Mouse (Mus musculus) kidney, embryonic 15.5 days (tissue): ENCODE measurements around the gene Robo4. TPM values are rescaled to one million over a fixed set of nuclear protein-coding genes. Genes with fewer than 3 reads are reported as not detected.
A peak's percentile ranks its signal among the peaks of the same experiment; 100 is the strongest.

ENCODE experiments used
- ATAC-seq: fragments of 200-750 bp; cut with Nextera tagmentation; replicated peaks from 2 replicates; pipeline ENCODE4 v1.8.0; 2017; ENCODE audit warnings: moderate TSS enrichment; ENCODE audit not compliant: low FRiP score
- H3K27ac ChIP-seq: fragments of 300-500 bp; sonication (generic); 2 replicates; pipeline ENCODE4 v1.5.1; 2015; ENCODE audit warnings: mild to moderate bottlenecking, inconsistent platforms
- H3K27me3 ChIP-seq: fragments of 300-500 bp; sonication (generic); 2 replicates; pipeline ENCODE4 v1.6.1; 2015; ENCODE audit warnings: inconsistent platforms
- H3K36me3 ChIP-seq: fragments of 300-500 bp; sonication (generic); 2 replicates; pipeline ENCODE4 v1.6.1; 2015; ENCODE audit warnings: inconsistent platforms
- H3K4me1 ChIP-seq: fragments of 300-500 bp; sonication (generic); 2 replicates; pipeline ENCODE4 v1.6.1; 2015; ENCODE audit warnings: inconsistent platforms
- H3K4me2 ChIP-seq: fragments of 300-500 bp; sonication (generic); 2 replicates; pipeline ENCODE4 v1.6.1; 2015; ENCODE audit warnings: moderate library complexity, mild to moderate bottlenecking, inconsistent platforms
- H3K4me3 ChIP-seq: fragments of 300-500 bp; sonication (generic); replicated peaks from 2 replicates; pipeline ENCODE4 v1.5.1; 2015; ENCODE audit warnings: mild to moderate bottlenecking, inconsistent platforms
- H3K9ac ChIP-seq: fragments of 300-500 bp; sonication (generic); 2 replicates; pipeline ENCODE4 v1.6.1; 2015; ENCODE audit warnings: mild to moderate bottlenecking, inconsistent platforms
- H3K9me3 ChIP-seq: fragments of 300-500 bp; sonication (generic); replicated peaks from 2 replicates; pipeline ENCODE4 v1.6.1; 2016; ENCODE audit warnings: inconsistent platforms
- WGBS: fragments of 180-500 bp; shearing (Covaris S2); methylation state at CpG from one replicate; pipeline ENCODE4 v1.1.7; 2015; ENCODE audit warnings: mixed read lengths; 5-methylcytosine and 5-hydroxymethylcytosine counted together
- polyA plus RNA-seq: library from polyadenylated mRNA; unstranded; fragments of >200 nt; fragmentation: Nextera tagmentation; extraction: Ambion mirVana; gene quantifications from 2 replicates; pipeline ENCODE4 v1.2.1, GENCODE M21; 2015

Gene Robo4
- polyA plus RNA-seq, 1 experiment from 2014 or later, result 19.6 TPM

GRCm38 (mm10) chr9:37407850-37408502, 6.3 kb downstream of the Robo4 start:
- no peak overlapping the region for H3K9ac ChIP-seq
- peaks cover 20% of the 10 kb centered on the region for H3K27me3 ChIP-seq
- H3K4me1 ChIP-seq, result peaks cover 8% of the 10 kb centered on the region
- H3K36me3 ChIP-seq, result no peaks in the 10 kb centered on the region
- no peak overlapping the region for H3K4me3 ChIP-seq
- H3K9me3 ChIP-seq, result no peaks in the 10 kb centered on the region
- peak overlapping the region; percentile 38 for H3K4me2 ChIP-seq
- no peak overlapping the region for H3K27ac ChIP-seq
- ATAC-seq, result no peak; the same call in 1 of the 2 replicates
- 15% methylated on average over 19 of the region's 19 CpGs for WGBS

- Histone ChIP-seq H3K4me3 (no peak overlapping the region), H3K4me1 (peaks cover 9% of the 10 kb centered on the region), H3K9ac (no peak overlapping the region), H3K27ac (no peak overlapping the region), H3K27me3 (peaks cover 20% of the 10 kb centered on the region), H3K9me3 (no peaks in the 10 kb centered on the region), H3K36me3 (no peaks in the 10 kb centered on the region), H3K4me2 (no peak overlapping the region)
- WGBS, result 65% methylated on average over 8 of the region's 8 CpGs
- no peak for ATAC-seq
These were observed 8.2 kb downstream of the Robo4 start for GRCm38 (mm10) chr9:37409698-37410445.

DNA sequence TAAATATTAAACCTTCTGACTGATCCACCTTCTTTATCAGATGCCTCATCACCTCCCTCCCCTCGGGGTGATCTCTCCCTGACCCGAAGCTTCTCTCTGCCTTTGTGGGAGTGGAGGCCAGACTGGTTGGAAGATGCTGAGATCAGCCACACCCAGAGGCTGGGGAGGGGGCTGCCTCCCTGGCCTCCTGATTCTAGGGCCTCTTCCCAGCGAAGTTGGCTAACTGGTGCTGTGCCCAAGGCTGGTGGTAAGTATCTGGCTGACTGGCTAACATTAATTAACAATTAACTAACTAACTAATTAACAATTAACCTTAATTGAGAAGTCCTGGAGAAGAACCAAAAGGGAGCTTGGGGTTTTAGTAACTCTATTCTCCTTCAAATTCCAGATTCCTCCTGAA, 11.3 kb downstream of the Robo4 start:
- Histone ChIP-seq H3K27ac (no peak overlapping the region), H3K4me2 (no peak overlapping the region)

GRCm38 (mm10) chr9:37414666-37415065, 13.0 kb downstream of the Robo4 start:
- Histone ChIP-seq H3K9me3 (no peaks in the 10 kb centered on the region), H3K4me1 (0 out of 2 replicates have a peak, but pooled peaks cover 2% of the 10 kb centered on the region), H3K9ac (no peak overlapping the region), H3K4me3 (no peak overlapping the region), H3K27ac (no peak overlapping the region), H3K27me3 (peaks cover 5% of the 10 kb centered on the region; the same call in 1 of the 2 replicates), H3K4me2 (no peak overlapping the region), H3K36me3 (no peaks in the 10 kb centered on the region)
- WGBS, result 82% methylated on average over 3 of the region's 3 CpGs
- ATAC-seq, result no peak

More for the DNA sequence above, 11.3 kb downstream of the Robo4 start:
- Histone ChIP-seq H3K27me3 (peaks cover 7% of the 10 kb centered on the region; the same call in 1 of the 2 replicates), H3K36me3 (no peaks in the 10 kb centered on the region), H3K4me1 (peaks cover 5% of the 10 kb centered on the region), H3K4me3 (no peak overlapping the region), H3K9me3 (no peaks in the 10 kb centered on the region), H3K9ac (no peak overlapping the region)
- ATAC-seq, result no peak
- 50% methylated on average over 3 of the region's 3 CpGs for WGBS

DNA sequence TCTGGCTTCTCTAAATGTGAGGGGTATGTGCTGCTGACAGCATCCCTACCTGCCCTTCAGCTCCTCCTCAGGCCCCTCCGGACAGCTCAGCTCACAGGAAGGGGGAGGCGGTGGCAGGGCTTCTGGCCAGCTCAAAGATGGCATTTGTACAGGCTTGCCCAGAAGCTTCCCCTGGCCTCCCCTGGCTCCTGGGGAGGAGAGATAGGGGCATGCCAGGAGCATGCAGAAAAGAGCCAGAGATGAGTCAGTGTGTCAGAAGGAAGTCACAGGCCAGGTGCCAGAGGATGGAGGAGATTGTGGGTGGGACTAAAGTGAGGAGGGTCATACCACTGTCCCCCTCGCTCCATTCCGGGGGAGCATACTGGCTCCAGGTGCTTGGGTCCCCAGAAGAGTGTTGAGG, 17.1 kb downstream of the Robo4 start:
- H3K4me3 ChIP-seq, result no peak overlapping the region
- peaks cover 20% of the 10 kb centered on the region for H3K27me3 ChIP-seq
- H3K9me3 ChIP-seq, result no peaks in the 10 kb centered on the region
- peaks cover 11% of the 10 kb centered on the region for H3K4me1 ChIP-seq
- WGBS, result 71% methylated on average over 4 of the region's 4 CpGs
- H3K27ac ChIP-seq, result no peak overlapping the region
- ATAC-seq, result no peak
- no peaks in the 10 kb centered on the region for H3K36me3 ChIP-seq
- no peak overlapping the region for H3K9ac ChIP-seq
- H3K4me2 ChIP-seq, result no peak overlapping the region

DNA sequence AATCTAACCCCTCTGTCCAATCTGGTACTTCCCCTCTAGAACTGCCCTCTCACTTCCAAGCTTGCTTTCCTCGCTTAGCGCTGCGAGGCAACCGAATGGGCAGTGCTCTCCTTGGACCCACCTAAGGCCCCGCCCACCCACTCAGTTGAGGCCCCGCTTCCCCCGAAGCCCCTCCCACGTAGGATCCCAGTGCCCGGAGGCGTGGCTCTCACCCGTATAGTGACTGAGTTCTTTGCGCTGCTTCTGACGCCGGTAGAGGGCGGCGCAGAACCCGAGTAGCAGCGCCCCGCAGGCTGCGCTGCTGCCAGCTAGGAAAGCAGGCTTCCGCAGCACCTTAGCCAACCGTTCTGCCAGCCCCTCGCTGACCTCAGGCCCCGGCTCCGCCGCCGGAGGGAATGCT, 19.0 kb downstream of the Robo4 start:
- under 1% methylated on average over 27 of the region's 27 CpGs for WGBS
- Histone ChIP-seq H3K27me3 (peaks cover 34% of the 10 kb centered on the region), H3K4me2 (peak overlapping the region; percentile 62), H3K9ac (0 out of 2 replicates have a peak overlapping the region, but pooled peaks have one; percentile 41), H3K4me1 (peaks cover 11% of the 10 kb centered on the region), H3K4me3 (peak overlapping the region; percentile 35), H3K36me3 (no peaks in the 10 kb centered on the region), H3K9me3 (no peaks in the 10 kb centered on the region), H3K27ac (no peak overlapping the region)
- peak; percentile 94 for ATAC-seq

DNA sequence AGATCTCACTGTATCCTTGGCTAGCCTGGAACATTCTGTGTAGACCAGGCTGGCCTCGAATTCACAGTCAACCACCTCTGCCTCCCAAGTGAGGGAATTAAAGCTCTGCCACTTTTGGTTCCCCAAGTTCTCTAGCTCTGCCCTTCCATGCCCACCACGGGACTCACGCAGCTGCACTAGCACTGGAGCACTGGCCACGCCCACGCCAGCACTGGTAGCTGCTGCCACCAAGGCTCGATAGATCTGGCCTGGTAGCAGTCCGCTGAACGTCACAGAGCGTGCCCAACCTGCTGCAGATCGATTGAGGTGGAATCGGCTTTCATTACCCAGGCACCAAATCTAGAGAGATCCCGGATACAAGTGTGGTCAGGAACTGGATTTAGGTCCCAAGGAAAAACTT, 19.5 kb downstream of the Robo4 start:
- peaks cover 11% of the 10 kb centered on the region for H3K4me1 ChIP-seq
- no peak overlapping the region for H3K27ac ChIP-seq
- 0 out of 2 replicates have a peak overlapping the region, but pooled peaks have one; percentile 41 for H3K9ac ChIP-seq
- peak overlapping the region; percentile 35 for H3K4me3 ChIP-seq
- peak; percentile 34 for ATAC-seq
- 12% methylated on average over 12 of the region's 12 CpGs for WGBS
- H3K9me3 ChIP-seq, result no peaks in the 10 kb centered on the region
- peaks cover 34% of the 10 kb centered on the region for H3K27me3 ChIP-seq
- H3K4me2 ChIP-seq, result peak overlapping the region; percentile 62
- H3K36me3 ChIP-seq, result no peaks in the 10 kb centered on the region

GRCm38 (mm10) chr9:37429326-37429725, 27.6 kb downstream of the Robo4 start:
- H3K4me3 ChIP-seq, result no peak overlapping the region
- H3K36me3 ChIP-seq, result no peaks in the 10 kb centered on the region
- H3K27me3 ChIP-seq, result peaks cover 86% of the 10 kb centered on the region
- no peak overlapping the region for H3K9ac ChIP-seq
- H3K4me1 ChIP-seq, result peaks cover 30% of the 10 kb centered on the region
- H3K9me3 ChIP-seq, result no peaks in the 10 kb centered on the region
- no peak for ATAC-seq
- H3K4me2 ChIP-seq, result no peak overlapping the region
- H3K27ac ChIP-seq, result no peak overlapping the region
- WGBS, result 16% methylated on average over 26 of the region's 26 CpGs

- Histone ChIP-seq H3K4me1 (peaks cover 30% of the 10 kb centered on the region), H3K9me3 (no peaks in the 10 kb centered on the region), H3K36me3 (no peaks in the 10 kb centered on the region), H3K27ac (no peak overlapping the region), H3K9ac (no peak overlapping the region), H3K4me2 (peak overlapping the region; percentile 42), H3K27me3 (peaks cover 89% of the 10 kb centered on the region), H3K4me3 (peak overlapping the region; percentile 2; the same call in 1 of the 2 replicates)
- WGBS, result 1% methylated on average over 12 of the region's 12 CpGs
- ATAC-seq, result peak; percentile 67
These were observed 28.9 kb downstream of the Robo4 start for GRCm38 (mm10) chr9:37430582-37430981.

GRCm38 (mm10) chr9:37432026-37432666, 30.4 kb downstream of the Robo4 start:
- H3K36me3 ChIP-seq, result no peaks in the 10 kb centered on the region
- no peak overlapping the region for H3K27ac ChIP-seq
- H3K4me2 ChIP-seq, result peak overlapping the region; percentile 58
- peaks cover 30% of the 10 kb centered on the region for H3K4me1 ChIP-seq
- peak; percentile 89 for ATAC-seq
- 1% methylated on average over 16 of the region's 17 CpGs for WGBS
- H3K27me3 ChIP-seq, result peaks cover 97% of the 10 kb centered on the region
- H3K9me3 ChIP-seq, result no peaks in the 10 kb centered on the region
- H3K9ac ChIP-seq, result no peak overlapping the region
- H3K4me3 ChIP-seq, result peak overlapping the region; percentile 32

- Histone ChIP-seq H3K9me3 (no peaks in the 10 kb centered on the region), H3K4me1 (peaks cover 30% of the 10 kb centered on the region), H3K4me2 (peak within 1 kb of the TSS; percentile 58), H3K4me3 (peak within 1 kb of the TSS; percentile 32), H3K27me3 (peaks cover 94% of the 10 kb centered on the region), H3K36me3 (no peaks in the 10 kb centered on the region), H3K9ac (no peak within 1 kb of the TSS), H3K27ac (no peak within 1 kb of the TSS)
- WGBS, result 2% methylated on average over 35 of the region's 40 CpGs
- peak; percentile 27; the same call in 1 of the 2 replicates for ATAC-seq
These were observed 31.2 kb downstream of the Robo4 start, which contains the start of gene Robo3 for GRCm38 (mm10) chr9:37432720-37433421. TSS of gene Robo3 (minus strand) at chr9:37433246.
